Mouse (Mus musculus) layer of hippocampus, adult 2 months (tissue): ENCODE results near the gene Celf1. TPM values are rescaled to one million over a fixed set of nuclear protein-coding genes. Genes with fewer than 3 reads are reported as not detected.

ENCODE experiments used
- DNase-seq, 2 experiments: peaks; one replicate each; pipeline ENCODE4 v3.0.0; 2022; ENCODE audit warnings: low spot score in 2 of 2
- H3K27ac ChIP-seq: fragments of 200-600 bp; 2 replicates; pipeline ENCODE4 v1.8.1; 2022
- H3K4me3 ChIP-seq: fragments of 200-600 bp; 2 replicates; pipeline ENCODE4 v1.8.1; 2022; ENCODE audit warnings: mild to moderate bottlenecking
- CTCF ChIP-seq: fragments of 200-600 bp; conservative IDR thresholded peaks from 2 replicates; pipeline ENCODE4 v1.8.1; 2022; ENCODE audit warnings: antibody characterized with exemption, mild to moderate bottlenecking, moderate library complexity
- total RNA-seq, 2 experiments: library from RNA; stranded (reverse); gene quantifications; 2 replicates each; pipeline ENCODE4 v1.2.3; 2021

The Celf1 gene
- total RNA-seq, 2 experiments from 2014 or later, result 145 to 147 TPM

DNA sequence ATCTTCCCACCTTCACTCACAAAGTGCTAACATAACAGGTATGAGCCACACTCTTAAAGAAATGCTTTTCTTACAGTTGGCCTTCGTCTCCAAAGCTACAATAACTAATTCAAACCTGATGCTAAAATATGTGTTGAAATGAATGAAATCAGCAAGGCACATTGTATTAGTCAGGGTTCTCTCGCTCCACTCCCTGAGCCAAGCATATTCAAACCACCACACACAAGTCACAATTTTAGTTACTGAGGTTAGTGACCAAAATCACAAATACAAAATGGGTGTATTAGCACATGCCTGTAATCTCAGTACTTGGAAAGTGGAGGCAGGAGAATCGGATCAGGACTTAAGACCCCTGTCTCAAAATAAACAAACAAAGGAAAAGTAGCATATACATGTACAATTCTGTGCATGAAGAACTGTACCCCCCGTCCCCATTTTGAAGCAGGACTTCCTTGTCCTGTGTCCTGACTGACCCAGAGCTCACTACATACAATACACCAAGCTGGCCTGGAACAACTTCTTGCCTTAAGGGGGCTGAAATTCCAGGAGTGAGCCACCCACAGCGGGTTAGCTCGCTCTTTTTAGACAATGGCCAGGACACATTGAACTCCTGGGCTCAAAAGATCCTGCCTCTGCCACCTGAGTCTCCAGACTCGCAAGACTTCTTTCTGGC, 23.5 kb upstream of the Celf1 start:
- Histone ChIP-seq H3K27ac (peak overlapping the region; percentile 99), H3K4me3 (peak overlapping the region; percentile 82)
- DNase-seq, result no peak
- no peak for TF ChIP-seq CTCF

DNA sequence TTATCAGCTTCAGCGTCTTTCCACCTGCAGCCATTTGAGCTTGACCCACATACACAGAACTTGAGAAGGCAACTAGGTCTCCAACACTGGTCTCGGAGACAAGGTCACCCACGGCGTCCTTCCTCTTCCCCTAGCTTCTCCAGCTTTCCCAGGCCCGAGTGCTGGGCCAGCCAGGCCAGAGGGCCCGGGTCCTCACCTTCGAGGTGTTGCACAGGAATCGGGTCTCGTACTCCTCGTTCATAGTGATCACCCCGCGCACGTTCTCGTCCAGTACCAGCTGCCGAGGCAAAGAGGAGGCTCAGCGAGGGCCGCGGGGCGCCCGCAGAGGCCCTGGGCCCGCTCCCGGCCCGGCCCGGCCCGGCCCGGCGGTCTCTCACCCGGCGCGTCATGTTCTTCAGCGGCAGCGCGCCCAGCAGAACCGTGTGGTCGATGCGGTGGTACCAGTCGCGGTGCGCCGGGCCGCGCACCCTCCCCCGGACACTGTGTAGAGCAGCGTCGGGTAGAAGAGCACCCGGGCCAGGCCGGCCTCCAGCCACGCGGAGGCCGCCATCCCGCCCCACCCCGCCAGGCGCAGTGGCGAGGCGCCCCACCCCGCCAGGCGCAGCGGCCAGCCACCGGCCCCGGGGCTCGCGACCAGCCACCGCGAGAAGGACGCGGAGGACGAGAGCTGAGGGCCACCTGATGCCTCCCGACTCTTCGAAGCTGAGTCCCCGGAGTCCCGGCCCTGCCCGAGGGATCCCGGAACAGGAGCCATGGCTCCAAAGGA, 22.8 kb upstream of the Celf1 start:
- peak in 1 of 2 experiments; percentile 59 for DNase-seq
- TF ChIP-seq CTCF, result peak; percentile 36; the same call in 1 of the 2 replicates
- H3K4me3 ChIP-seq, result peak overlapping the region; percentile 82

DNA sequence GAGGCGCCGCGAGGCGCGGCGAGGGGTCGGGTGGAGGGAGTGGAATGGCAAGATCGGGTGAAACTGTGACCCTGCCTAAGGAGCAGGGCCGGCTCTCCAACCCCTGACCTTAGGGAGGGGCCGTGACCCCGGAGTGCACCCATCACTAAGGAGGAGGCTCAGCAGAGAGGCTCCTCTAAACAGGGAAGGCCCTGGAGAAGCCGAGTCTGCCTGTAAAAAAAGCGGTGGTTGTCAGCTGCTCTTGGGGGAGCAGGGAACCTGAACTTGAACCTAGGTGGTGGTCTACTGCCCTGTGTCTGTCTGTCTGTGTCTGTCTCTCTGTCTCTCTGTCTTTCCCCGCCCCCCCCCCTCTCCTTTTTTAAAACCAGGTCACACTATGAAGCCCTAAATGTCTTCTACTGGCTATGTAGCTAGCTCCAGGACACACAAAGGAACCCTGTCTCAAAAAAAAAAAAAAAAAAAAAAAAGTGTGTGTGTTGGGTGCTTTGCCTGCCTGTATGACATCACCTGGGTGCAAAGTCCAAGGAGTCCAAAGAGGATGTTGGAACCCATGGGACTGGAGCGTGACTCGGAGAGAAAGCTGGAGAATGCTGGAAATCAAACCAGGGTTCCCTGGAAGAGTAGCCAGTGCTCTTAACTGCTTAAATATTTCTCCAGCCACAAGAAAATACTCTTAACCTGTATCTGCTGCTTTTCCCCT, 22.0 kb upstream of the Celf1 start:
- DNase-seq, result no peak
- TF ChIP-seq CTCF, result no peak
- Histone ChIP-seq H3K4me3 (peak overlapping the region; percentile 82), H3K27ac (peak overlapping the region; percentile 99)

More for the DNA sequence above, 22.8 kb upstream of the Celf1 start:
- H3K27ac ChIP-seq, result peak overlapping the region; percentile 99

DNA sequence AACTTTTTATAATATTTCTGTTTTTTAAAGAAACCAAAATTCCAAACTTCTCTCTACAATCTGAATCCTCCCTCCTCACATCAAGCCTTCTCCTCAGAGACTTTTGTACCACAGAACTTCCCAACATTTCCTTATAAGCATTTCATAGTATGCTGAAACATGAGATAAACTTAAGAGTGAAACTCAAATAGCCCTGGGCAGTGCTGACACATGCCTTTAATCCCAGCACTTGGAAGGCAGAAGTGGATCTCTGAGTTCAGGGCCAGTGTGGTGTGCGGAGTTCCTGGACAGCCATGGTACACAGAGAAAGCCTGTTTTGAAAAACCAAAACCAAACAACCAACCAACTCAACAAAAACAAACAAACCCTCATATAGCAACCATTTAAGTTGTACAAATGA, 19.0 kb upstream of the Celf1 start:
- Histone ChIP-seq H3K4me3 (no peak overlapping the region), H3K27ac (no peak overlapping the region)
- TF ChIP-seq CTCF, result no peak

DNA sequence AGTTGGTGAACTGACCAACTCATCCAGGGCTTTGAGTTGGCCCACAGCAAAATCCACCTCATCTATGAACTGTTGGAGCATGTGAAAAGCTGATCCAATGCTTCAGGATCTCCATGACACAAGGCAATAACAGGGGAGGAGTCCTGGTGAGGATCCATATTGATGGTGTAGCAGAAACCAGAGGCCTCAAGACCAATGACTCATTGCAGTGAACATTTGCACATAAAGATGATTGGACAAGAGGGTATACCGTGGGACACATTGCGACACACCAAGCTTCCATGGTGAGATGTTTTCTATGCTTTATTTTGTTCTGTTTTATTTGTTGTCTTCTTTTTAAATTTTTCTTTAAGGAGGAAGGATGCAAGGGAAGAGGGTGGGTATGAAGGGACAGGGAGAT, 17.5 kb upstream of the Celf1 start:
- TF ChIP-seq CTCF, result no peak
- Histone ChIP-seq H3K27ac (no peak overlapping the region), H3K4me3 (no peak overlapping the region)
- no peak for DNase-seq

More for the DNA sequence above, 19.0 kb upstream of the Celf1 start:
- DNase-seq, result no peak

DNA sequence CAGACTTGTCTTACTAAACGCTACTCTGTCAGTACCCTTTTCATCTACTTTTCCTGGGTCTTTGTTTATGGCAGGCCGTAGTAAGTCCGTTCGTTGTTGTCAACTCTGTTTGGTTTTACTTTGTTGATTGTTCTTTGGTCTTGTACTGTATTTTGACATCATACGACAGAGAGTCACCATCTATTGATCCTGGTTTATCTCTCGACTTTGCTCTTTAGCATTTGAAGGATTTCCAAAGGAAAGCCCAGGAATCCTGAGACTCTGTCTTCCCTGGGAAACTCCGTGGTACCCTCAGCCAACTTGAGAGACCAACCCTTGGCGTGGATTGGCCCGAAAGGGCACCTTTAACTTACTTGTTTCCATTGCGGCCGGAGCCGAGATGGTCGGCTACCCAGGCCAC, 11.6 kb upstream of the Celf1 start:
- Histone ChIP-seq H3K27ac (no peak overlapping the region), H3K4me3 (no peak overlapping the region)
- TF ChIP-seq CTCF, result no peak
- no peak for DNase-seq

DNA sequence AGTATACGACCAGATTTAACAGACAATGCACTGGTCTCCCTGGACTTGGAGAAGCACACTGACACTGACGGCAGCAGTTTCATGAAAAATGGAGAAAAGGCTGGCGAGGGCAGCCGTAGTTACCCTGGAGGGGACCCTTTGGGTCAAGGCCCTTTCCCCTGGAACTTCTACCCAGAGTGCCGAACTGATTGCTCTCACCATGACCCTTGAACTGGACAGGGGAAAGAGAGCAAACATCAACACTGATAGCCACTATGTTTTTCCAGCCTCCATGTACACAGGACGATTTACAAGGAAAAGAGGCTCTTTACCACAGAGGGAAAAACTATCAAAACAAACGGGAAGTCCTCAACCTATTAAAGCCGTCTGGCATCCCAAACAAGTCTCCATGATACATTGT, 8.4 kb upstream of the Celf1 start:
- Histone ChIP-seq H3K4me3 (no peak overlapping the region), H3K27ac (no peak overlapping the region)
- no peak for DNase-seq
- no peak for TF ChIP-seq CTCF

DNA sequence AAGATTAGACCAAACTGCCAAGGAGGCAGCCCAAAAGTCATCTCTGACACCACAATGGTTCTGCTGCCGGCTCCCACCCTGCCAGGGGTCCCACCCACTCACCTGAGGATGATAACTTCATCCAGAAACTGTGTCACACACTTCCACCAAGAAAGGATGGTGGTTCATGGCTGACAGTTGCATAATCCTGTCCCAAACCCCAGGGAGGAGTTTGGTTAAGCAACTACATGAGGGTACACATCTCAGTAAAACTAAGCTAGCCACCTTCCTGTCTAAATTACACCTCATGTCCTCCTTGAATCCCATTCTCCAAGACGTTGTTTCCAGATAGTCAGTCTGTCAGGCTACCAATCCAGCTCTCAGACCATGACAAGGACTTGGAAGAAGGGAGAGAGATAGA, 7.9 kb upstream of the Celf1 start:
- no peak for DNase-seq
- Histone ChIP-seq H3K4me3 (no peak overlapping the region), H3K27ac (no peak overlapping the region)
- TF ChIP-seq CTCF, result no peak

DNA sequence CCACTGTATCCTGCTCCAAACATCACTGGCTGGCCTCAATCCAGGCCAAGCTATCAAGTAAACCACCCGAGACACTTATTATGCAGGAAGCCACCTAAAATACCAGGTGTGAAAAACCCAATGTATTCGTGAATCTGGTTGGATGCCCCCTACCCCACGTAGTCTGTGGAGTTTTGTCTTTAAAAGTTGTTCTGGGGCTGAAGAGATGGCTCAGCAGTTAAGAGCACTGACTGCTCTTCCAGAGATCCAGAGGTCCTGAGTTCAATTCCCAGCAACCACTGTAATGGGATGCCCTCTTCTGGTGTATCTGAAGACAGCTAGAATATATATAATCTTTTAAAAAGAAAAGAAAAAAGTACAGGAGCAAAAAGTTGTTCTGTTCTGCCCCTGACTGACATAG, 1.8 kb upstream of the Celf1 start:
- Histone ChIP-seq H3K27ac (no peak overlapping the region), H3K4me3 (no peak overlapping the region)
- no peak for DNase-seq
- no peak for TF ChIP-seq CTCF

DNA sequence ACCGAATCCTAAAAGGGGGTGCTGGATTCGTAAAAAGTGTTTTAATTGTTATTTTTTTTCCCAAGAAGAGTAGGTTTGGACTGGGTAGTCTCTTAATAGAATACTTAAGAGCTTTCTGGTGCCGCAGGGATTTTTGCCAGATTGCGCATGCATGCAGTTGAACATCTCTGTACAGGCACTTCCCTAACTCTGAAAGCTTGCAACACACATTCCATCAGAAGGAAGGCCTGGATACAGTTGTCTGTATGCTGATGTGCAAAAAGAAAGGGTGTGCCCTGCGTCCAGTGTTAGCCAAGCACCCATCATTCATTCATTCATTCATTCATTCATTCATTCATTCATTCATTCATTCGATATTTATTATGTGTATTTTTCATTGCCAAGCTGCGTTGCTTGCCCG, 432 bp upstream of the Celf1 start:
- TF ChIP-seq CTCF, result no peak
- no peak for DNase-seq
- Histone ChIP-seq H3K4me3 (peak overlapping the region; percentile 99), H3K27ac (peak overlapping the region; percentile 84)

DNA sequence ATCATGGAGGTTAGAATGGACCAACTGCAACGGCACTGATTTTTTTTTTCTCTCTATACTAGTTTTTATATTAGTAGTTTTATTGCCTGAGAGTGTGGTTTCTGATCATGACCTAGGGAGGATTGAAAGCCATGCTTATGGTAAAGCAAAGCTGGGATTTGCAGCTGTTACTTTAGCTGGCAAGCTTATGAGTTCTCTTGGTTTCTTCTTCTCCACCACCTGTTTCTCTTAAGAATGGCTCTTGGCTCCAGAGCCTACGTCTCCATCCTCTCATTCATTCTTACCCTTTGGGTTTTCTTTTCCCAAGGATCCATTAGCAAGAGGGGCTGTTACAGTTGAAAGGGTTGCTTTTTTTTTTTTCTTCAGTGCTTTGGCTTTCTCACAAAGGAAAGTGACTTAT, 1.6 kb downstream of the Celf1 start:
- Histone ChIP-seq H3K4me3 (peak overlapping the region; percentile 99), H3K27ac (peak overlapping the region; percentile 97; the same call in 1 of the 2 replicates)
- DNase-seq, result no peak
- TF ChIP-seq CTCF, result no peak

DNA sequence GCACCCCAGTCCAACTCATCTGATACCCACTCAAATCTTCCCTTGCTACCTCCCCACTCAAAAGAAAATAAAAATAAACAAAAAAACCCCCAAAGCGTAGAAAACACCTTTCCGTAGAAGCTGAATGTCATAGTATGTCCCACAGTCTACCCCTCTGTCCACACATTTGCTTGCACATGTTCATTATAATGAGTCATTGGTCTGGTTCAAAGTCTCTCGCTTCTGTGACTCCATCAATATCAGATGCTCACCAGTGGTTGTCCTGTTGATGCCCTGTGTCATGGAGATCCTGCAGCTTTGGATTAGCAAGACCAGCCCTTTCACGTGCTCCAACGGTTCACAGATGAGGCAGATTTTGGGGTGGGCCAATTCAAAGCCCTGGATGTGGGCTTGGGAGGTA, 10.0 kb downstream of the Celf1 start:
- no peak for DNase-seq
- TF ChIP-seq CTCF, result no peak
- Histone ChIP-seq H3K27ac (peak overlapping the region; percentile 67; the same call in 1 of the 2 replicates), H3K4me3 (no peak overlapping the region)

DNA sequence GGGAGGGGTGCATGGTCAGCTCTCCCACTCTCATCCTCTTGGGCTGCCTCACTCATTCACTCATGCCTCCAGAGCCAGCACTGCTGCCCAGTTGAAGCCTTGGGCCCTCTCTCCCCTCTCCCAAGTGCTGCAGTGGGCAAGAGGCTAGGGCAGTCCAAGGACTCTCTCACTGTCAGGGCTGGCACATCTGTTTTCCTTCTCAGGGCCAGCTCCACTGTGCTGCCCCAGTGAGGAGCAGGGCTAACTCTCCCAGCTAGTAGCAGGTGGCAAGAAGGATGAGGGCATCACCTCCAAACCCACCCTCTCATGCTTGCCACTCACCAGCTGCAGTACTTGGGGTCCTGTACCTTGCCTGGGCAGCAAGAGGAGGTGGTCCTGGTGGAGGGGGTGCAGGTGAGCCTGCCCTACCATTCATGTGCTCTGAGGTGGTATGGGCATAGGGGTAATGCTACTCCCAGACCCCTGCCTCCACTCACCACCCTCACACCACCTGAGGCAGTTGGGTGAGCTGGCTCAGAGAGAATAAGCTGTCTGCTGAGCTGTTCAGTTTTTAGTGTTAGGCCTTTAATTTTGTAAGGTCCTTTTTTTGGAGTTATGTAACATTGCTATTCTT, 10.5 kb downstream of the Celf1 start:
- DNase-seq, result no peak
- no peak for TF ChIP-seq CTCF
- Histone ChIP-seq H3K4me3 (no peak overlapping the region), H3K27ac (peak overlapping the region; percentile 67)
